Mouse (Mus musculus): ENCODE results near the gene Cpe.
A peak's percentile ranks its signal among the peaks of the same experiment; 100 is the strongest.

The Cpe gene

DNA sequence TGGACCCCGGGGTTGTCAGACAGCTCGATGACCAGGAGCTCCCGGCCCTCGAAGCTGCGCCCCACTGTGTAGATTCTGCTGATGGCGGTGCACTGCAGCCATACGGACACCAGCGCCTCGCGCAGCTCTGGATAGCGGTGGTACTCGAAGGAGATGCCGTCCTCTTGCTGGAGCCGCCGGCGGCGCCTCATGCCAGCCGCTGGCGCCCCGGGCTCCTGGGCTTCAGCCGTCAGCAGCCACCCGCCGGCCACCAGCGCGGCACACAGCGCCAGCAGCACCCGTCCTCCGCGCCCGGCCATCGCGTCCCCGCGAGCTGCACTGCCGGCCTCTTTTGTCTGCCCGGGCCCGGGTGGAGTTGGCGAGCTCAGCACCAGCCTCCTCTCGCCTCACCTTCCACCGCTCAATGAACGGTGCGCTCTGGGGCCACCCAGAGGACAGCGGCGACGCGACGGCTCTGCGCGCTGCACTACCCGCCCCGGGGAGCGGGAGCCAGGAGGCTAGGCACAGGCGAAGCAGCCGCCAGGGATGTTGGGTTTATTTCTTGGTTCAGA lies at the start of gene Cpe:
Cpe (minus strand) TSS at position 404 of the 551 bp plus-strand sequence.
- DNase-seq: peak; percentile 4 to 14

DNA sequence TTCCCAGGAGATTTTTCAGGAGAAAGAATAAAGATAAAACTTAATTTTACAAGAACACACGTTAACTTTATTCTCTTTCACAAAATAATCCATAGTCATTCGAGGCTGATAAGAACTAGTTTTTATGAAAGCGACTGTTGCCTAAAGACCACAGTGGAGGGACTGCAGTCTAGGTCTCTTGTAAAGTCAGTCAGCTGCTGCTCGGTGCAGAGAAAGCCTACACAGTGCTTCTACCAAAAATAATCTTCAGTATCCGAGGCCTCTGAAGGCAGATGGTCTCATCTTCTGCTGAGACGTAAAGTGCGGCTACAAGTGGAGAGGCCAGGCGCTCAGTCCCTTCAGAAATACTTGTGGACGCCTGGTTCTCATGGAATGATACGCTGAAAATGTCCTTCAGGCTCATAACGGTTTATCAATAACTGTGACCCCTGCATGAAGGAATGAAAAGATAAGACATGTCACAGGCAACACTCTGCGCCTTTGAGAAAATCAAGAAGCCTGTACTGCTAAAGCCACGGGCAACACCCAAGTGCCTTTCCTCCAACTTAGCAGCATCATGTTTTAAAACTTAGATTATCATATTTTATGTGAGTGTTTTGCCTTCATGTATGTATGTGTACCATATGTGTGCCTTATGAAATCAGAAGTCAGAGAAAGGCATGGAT lies 47.8 kb upstream of the Cpe start:
- DNase-seq: no peak

DNA sequence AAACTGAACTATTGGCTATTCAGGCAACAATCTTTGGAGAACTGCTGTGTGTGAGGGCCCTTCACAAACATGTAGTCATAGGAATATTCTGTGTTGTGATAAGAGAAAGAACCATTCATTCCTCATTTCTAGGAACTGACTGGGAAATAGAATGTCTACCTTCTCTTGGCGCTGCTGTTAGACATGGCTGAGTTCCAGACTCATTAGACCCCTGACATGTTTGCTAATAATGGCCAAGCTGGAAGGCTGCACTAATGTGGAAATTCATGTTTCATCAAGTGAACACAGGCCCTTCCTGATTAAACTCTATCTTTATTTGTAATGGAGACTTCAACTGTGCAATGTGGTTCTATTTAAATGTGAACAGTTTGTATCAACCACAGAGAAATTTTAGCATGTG lies 46.1 kb upstream of the Cpe start:
- DNase-seq: no peak

DNA sequence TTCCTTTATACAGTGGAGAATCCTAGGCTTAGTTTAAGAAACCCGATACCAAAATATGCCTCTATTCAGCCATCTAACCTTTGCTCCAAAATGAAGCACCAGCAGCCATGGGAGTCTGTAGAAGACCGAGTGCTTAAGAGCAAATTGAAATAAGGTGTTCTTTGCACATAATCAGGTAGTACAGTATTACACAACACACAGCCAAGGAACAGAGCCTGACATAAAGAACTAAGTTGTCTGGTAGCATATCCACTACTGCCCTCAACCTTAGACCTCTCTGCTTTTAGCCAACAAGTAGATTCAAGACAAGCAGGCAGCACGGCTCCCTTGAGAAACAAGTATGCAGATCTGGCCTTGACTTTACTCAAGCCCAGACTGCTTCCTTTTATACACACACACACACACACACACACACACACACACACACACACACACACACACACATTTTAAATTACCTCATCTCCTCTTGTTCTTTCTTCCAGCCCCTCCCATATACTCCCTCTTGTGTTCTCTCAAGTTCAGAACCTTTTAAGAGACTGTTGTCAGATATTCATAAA lies 44.0 kb upstream of the Cpe start:
- DNase-seq: no peak

DNA sequence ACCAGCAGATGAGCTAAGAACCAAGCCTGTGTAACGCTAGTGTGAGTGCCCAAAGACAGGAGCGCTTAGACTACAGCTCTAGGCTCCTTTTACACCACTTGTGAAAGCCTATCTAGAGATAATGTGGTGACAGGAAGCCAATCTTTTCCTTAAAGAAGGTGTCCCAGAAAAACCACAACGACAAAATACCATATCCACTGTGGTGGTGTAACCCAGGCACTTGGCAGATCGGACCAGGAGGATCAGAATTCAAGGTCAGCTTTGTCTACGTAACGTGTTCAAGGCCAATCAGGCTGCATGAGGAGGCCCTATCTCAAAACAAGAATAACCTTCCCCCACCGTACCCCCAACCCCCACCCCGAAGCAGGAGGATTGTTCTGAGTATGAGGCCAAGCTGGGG lies 42.3 kb upstream of the Cpe start:
- DNase-seq: no peak

DNA sequence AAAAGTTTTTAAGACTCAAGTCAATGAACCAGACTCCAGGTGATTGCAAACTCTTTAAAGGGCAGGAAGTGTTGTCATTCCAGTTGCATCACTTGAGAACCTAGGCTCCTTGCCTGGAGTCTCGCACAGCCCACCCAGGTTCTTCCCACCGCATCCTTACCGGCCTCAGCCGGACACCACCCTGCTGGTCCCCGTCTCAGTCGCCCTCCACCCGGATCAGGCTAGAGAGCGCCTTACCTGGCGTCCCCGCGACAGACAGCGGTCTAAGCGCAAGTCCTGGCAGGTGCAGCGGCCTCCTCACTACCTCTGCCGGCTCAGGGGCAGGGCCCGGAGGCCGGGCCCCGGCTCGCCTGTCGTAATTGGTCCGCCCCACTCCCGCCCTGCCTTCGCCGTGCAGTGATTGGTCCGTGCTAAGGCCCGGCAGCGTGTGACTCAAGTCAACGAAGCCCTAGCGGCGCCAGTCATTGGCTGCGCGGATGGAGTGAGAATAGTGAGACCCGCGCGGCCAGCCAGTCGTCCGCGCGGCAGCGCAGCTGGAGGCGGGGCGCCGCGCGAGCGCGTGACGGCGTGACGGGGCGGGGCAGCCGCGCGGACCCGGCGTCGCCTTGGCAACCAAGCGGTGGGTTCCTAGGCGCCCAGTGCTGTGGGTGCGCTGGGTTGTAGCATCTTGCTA lies 40.6 kb upstream of the Cpe start, which contains the start of gene Msmo1:
Msmo1 (minus strand) TSS at position 522 of the 673 bp plus-strand sequence.
- DNase-seq: peak; percentile 88 to 95

DNA sequence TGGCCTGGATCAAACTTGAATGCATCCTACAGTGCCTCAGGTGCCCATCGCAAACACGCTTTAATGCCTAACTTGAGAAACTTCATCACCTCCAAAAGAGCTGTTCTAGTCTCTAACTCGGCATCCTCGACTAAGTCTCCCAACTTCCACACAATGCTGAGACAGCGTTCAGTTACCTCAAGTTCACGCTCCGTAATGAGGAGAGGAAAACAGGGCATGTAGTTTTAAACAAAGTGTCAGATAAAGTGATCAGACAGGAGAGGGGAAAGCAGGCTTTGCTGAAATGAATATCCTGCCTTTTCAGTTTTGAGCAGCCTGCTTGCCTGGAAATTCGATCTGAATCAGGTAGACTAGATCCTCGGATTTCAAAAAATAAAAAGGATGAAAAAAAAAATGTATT lies 39.7 kb upstream of the Cpe start:
- DNase-seq: no peak

DNA sequence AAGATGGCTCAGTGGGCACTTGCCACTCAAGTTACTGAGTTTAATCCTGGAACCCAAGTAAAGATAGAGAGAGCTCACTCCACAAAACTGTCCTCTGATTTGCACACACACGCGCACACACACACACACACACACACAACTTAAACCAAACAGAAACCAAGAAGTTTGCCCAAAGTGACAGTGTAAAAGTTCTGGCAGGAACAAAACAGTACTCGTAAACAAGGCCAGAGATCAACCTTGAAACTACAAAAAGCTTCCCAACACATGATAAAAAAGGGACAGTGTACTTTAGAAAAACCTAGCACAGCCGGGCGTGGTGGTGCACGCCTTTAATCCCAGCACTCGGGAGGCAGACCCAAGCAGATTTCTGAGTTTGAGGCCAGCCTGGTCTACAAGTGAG lies 35.3 kb upstream of the Cpe start:
- no peak for DNase-seq

DNA sequence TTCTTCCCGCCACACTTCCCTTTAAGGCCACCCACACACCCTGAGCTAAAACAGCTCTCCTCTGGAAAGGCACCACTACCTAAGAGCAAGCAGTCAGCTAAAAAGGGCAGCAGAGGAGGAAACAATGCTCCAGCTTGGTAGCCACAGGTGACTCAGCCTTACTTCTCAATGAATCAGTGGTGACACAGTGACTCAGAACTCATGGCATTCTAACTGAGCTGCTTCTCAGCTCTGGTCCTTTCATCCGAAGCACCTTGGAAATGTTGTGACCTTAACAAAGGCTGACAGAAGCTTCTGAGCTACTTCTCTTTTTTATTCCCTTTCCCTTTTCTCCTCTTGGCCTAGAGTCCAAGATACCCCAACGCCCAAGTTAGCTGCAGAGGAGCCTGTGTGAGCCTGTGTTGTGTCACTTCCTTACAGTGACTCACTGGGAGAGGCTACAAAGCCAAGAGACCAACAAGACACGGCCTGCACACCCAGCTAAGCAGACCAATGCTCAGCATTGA lies 33.4 kb upstream of the Cpe start:
- no peak for DNase-seq

DNA sequence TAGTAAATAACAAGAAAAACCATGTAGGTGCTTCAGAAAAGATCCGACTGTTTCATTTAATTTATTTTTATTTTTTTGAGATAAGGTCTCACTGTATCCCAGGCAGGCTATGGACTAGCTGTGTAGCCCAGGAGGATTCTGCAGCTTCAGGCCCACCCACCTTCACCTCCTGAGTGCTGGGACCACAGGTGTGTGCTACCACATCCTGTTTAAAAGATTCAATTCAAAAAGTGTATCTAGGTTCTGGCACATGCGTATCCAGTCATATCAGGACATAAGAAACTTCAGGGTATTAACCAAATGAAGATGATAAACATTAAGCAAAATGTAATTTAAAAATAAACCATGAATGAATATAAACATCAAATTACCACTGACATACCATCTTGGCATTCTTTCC lies 30.4 kb upstream of the Cpe start:
- DNase-seq: no peak

DNA sequence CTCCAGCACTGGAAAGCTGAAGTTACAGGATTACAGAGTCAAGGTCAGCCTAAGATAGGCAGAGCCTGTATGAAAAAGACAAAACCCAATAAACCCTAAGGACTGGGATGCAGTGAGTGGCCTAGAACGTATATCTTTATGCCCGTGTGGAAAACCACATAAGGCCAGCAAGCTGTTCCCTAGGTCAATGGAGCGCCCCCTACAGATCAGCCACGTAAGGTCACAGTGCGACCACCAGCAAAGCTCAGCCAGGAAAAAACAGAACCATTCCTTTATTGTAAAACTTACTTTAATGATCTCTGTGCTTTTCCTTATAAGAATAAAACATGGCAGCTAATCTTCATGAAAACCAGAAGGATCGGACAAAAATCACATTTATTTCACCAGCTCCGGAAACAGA lies 25.0 kb upstream of the Cpe start:
- DNase-seq: no peak

DNA sequence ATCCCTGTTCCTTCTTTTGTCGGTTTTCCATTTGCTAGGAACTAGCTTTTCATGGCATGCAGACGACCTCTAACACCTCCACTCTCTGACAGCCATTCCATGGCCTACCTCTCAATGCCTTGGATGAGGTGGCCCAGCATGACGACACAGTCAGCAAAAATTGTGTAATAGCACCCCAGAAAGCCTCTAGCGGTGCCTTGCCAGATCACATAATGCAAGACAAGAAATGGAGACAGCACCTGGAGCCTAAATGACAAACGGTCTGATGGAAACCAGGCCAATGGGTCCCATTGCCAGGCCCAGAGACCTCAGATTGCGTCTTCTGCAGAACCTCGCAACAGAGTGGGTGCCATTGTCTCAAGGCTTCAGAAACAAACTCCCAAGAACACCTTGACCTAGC lies 19.6 kb upstream of the Cpe start:
- no peak for DNase-seq

DNA sequence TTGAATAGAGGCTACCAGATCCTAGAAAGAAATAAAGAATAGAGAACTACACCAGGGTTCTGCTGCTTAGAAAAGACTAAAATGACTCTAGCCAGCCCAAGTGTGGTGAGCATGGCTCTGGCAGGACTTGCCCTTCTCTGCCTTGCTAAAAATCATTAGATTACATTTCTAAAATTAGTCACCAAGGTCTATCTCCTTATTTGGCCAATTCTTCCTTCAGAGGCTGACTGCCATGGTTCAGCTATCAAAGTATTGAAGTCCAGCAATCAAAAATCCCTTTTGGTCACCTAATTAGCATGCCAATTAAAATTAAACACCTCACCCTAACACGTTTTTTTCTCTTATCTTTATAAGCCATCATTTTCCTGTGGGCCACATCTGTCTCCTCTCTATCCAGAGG lies 18.7 kb upstream of the Cpe start:
- no peak for DNase-seq

DNA sequence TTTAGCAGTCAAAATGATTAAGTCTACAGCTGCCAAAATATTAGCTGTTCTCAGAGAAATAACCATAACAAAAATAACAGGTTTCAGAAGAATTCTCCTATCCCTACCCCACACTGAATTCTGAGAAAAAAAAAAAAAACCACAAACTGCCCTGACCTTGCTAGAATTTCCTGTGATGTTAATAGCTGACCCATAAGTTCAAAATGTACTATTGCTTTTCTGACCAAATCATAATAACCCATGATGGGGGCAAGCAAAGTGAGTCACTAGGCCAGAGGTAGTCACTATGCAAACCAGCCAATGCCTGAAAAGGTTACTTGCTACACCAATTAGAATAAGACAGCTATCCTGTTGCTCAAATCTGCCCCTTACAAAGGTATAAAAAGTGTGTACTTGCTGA lies 14.6 kb upstream of the Cpe start:
- DNase-seq: no peak

DNA sequence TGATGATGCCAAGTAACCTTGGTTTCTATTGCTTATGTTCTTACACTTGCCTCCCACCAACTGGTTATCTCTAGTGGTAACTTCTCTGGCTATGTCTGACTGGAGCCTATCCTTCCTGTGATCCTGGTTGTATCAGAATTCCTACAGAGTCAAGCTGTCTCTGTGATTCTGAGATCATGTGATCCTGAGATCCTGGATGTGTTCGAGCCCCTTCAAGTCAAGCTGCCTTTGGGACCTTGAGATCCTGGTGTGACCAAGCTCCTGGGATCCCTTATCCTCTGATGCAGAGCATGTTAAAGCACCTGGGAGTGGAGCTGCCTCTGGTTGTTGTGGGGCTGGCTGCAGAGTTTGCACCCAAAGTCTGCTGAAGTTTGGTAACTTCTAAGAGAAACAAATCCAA lies 10.3 kb upstream of the Cpe start:
- no peak for DNase-seq

DNA sequence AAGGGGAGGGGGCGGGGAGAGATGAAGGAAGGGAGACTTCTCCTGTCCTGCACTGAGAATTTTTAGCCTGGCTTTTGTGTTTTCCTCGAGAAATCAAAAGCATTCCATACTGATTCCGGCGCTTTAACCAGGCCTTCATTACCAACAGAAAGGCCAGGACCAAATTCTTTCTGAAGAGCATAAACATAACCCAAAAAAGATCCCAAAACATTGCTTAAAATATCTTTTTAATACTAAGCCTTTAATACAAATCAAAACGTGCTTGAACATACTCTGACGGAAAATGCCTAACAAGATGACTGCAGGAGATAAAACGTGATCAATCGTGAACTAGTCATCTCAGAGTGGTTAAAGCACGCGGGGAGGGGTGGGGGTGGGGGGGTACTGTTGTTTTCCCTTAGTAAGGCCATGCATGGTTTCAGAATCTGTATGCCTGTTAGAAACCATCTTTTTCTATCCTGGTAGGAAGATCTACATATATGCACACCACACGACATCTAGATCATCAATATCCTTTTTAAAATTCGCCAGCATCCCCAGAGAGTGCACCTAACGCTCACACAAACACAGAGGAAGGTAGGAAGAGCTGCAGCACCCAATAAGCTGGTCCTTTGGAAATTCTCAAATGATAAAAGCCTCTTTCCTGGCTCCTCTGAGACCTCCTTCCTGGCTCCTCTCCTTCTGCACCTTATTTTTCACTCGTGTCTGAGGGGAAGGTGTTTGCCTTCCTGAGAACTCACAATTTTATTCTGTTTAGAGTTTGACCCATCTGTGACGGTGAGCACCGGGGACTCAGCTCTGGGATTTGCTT lies 1.1 kb downstream of the Cpe start:
- no peak for DNase-seq

DNA sequence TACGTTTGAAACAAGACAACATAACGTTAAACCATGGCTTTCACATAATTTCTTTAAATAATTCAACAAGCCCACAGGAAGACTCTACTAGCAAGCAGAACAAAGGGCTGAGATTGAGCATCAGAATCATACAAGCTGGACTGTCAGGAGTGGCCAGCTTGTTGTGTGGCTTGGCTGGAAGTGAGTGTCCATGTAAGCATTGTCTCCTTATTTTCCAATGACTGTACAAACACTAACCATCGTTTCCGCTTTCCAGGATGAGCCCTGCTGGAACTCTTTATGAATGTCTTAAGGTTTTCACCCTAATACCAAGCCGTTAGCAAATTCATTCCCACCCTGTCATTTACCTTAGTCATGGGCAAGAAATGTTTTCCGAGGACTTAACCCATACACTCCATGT lies 2.0 kb downstream of the Cpe start:
- DNase-seq: no peak

DNA sequence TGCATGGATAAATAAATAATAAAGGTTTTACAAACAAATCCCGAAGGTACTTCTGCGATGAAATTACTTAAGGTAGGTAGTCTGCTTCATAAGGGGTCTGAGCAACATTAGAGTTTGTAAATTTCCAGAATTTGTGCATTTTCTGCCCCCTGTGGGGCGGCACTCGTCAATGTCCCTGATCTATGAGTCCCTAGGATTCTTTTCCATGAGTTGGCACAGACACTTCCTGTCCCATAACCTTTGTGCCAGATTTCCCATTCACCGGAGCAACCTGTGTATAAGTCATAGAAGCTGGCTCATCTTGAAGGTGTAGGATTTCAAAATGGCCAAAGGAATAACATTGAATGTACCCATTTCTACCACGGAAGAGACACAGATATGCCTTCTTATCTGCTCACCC lies 2.5 kb downstream of the Cpe start:
- no peak for DNase-seq

DNA sequence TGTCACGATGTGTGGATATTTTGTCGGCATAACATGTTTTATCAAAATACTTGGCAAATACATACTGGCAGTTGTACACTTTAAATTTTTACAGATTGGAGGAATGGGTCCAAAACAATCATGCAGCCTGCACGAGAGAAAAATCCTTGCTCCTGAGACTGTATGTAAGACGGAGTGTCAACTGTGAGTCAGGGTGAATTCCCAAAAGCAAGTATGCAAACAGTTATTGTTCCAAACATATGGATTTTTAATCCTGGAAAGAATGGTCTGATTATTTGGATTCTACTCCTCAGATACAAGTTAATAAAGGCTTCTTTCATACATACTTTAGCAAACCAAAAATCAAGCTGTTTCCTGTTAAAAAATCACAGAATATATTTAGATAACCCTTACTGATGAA lies 4.1 kb downstream of the Cpe start:
- no peak for DNase-seq

DNA sequence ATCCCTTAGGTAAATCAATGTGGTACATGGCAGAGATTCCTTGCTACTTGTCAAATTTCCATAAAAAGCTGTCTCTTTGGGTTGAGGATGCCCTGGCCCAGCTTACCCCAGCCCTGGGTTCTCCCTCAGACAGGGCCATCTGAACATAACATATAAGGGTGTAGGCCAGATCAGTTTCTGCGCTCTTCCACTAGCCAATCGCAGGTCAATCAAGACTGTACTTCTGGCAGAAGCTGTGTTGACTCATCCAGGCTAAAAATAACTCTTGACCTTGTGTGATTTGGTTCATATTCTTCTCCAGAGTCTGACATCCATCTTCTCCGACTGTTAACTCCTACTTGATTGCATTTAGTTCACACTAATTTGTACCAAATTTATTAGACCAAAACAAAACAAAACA lies 4.7 kb downstream of the Cpe start:
- DNase-seq: no peak

DNA sequence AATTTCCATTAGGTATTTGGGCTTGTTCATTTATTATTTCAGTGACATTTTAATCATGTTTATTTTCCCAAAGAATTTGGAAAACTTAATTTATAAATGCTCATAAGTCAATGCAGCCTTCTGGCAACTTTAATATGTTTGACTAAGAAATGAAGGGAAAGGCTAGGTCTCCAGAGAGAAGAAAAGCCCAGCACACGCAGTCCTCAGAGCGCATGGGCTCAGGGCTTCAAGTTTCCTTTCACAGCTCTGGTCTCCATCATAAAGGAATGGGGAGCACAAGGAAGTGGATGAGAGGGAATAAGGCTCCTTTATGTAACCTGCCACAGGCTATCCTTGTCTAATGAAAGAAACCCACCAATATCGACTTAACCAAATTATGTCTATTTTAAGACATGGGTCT lies 10.4 kb downstream of the Cpe start:
- DNase-seq: no peak

DNA sequence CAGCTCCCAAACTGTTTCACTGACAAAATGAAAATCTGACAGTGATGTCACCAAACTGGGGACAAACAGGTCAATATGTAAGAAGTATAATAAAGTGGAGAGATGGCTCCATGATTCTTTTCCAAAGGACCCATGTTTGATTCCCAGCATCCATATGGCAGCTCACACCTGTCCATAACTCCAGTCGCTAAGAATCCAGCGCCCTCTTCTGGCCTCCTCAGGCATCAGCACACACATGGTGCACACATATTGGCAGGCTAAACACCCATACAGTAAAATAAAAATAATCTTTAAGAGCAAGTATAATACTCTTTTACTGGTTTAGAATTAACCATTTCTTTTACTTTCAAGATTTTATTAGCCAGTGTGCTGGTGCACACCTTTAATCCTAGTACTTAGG lies 16.5 kb downstream of the Cpe start:
- no peak for DNase-seq

DNA sequence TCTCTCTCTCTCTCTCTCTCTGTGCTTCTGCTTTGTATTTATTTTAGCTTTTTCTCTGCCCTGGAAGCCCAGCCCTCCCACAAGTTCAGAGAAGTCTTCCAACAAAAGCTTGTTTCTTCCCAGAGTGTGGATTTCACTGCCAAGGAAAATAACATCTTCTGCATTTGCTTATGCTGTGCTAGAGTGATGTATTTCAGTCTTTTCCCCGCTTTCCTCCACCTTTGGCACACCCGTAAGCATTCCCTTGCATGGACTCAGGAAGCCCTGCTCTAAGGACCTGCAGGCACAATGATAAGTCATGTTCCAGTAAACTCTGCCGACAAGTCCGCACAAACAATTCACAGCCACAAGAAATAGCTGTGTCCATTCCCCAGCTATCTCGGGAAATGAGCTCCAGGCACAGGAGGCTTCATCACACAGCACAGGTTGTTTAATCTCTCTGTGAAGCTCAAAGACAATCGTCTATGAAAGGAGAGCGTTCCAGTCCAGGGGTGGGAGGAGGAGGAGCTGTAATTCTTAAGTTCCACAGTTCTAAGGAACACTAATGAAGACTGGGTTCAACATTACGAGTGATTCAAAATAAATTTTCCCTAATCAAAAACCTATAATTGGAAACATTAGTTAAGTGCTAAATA lies 17.8 kb downstream of the Cpe start:
- DNase-seq: no peak

Measured in spleen, adult 18-20 months (tissue).